Mouse (Mus musculus): ENCODE measurements around the gene Gucy2d.

- TF ChIP-seq CTCF (IDR thresholded peaks at IDR 0.05; ENCODE audit: low read depth) (no peak), EP300 (IDR thresholded peaks at IDR 0.05; ENCODE audit: low read depth) (no peak)
Measured at GRCm38 (mm10) chr7:98403996-98404395, 36.2 kb upstream of the Gucy2d start.
